Mouse (Mus musculus) embryonic facial prominence, embryonic 15.5 days (tissue): ENCODE results near the gene BC055324. TPM values are rescaled to one million over a fixed set of nuclear protein-coding genes. Genes with fewer than 3 reads are reported as not detected.

Source experiments
- ATAC-seq: fragments of 200-750 bp; cut with Nextera tagmentation; 2 replicates; pipeline ENCODE4 v1.8.0; 2017; ENCODE audit warnings: low read depth, moderate TSS enrichment; ENCODE audit not compliant: insufficient number of reproducible peaks, low FRiP score, low TSS enrichment
- H3K27ac ChIP-seq: fragments of 300-500 bp; sonication (generic); replicated peaks from 2 replicates; pipeline ENCODE4 v1.5.1; 2015; ENCODE audit warnings: mild to moderate bottlenecking, inconsistent platforms
- H3K27me3 ChIP-seq: fragments of 300-500 bp; sonication (generic); 2 replicates; pipeline ENCODE4 v1.6.1; 2015; ENCODE audit warnings: inconsistent platforms
- H3K36me3 ChIP-seq: fragments of 300-500 bp; sonication (generic); 2 replicates; pipeline ENCODE4 v1.6.1; 2015; ENCODE audit warnings: mild to moderate bottlenecking, inconsistent platforms
- H3K4me1 ChIP-seq: fragments of 300-500 bp; sonication (generic); 2 replicates; pipeline ENCODE4 v1.6.1; 2015; ENCODE audit warnings: inconsistent platforms
- H3K4me2 ChIP-seq: fragments of 300-500 bp; sonication (generic); replicated peaks from 2 replicates; pipeline ENCODE4 v1.6.1; 2015; ENCODE audit warnings: mild to moderate bottlenecking, inconsistent platforms
- H3K4me3 ChIP-seq: fragments of 300-500 bp; sonication (generic); replicated peaks from 2 replicates; pipeline ENCODE4 v1.5.1; 2015; ENCODE audit warnings: mild to moderate bottlenecking, inconsistent platforms
- H3K9ac ChIP-seq: fragments of 300-500 bp; sonication (generic); 2 replicates; pipeline ENCODE4 v1.6.1; 2015; ENCODE audit warnings: inconsistent platforms
- H3K9me3 ChIP-seq: fragments of 300-500 bp; sonication (generic); replicated peaks from 2 replicates; pipeline ENCODE4 v1.6.1; 2016; ENCODE audit warnings: inconsistent platforms
- WGBS: fragments of 180-500 bp; shearing (Covaris S2); methylation state at CpG from one replicate; pipeline ENCODE4 v1.1.7; 2015; 5-methylcytosine and 5-hydroxymethylcytosine counted together
- polyA plus RNA-seq: library from polyadenylated mRNA; unstranded; fragments of >200 nt; fragmentation: Nextera tagmentation; extraction: Ambion mirVana; gene quantifications from 2 replicates; pipeline ENCODE4 v1.2.1, GENCODE M21; 2015

The BC055324 gene
- polyA plus RNA-seq, 1 experiment from 2014 or later, result 17.0 TPM

GRCm38 (mm10) chr1:163908389-163908788 lies 86.2 kb downstream of the BC055324 start:
- Histone ChIP-seq H3K27me3 (no peaks in the 10 kb centered on the region), H3K4me1 (peaks cover 3% of the 10 kb centered on the region; the same call in 1 of the 2 replicates), H3K9me3 (no peaks in the 10 kb centered on the region), H3K4me3 (no peak overlapping the region), H3K9ac (no peak overlapping the region), H3K27ac (no peak overlapping the region), H3K4me2 (no peak overlapping the region), H3K36me3 (no peaks in the 10 kb centered on the region)
- ATAC-seq, result no peak
- 56% methylated on average over 11 of the region's 11 CpGs for WGBS

GRCm38 (mm10) chr1:163907007-163907811 lies 87.4 kb downstream of the BC055324 start:
- Histone ChIP-seq H3K9ac (no peak overlapping the region), H3K36me3 (no peaks in the 10 kb centered on the region), H3K4me2 (no peak overlapping the region), H3K27ac (peak overlapping the region; percentile 61), H3K4me3 (no peak overlapping the region), H3K27me3 (no peaks in the 10 kb centered on the region), H3K9me3 (no peaks in the 10 kb centered on the region), H3K4me1 (peaks cover 3% of the 10 kb centered on the region; the same call in 1 of the 2 replicates)
- WGBS, result 25% methylated on average over 4 of the region's 4 CpGs
- ATAC-seq, result peak; percentile 69

- H3K27ac ChIP-seq, result no peak overlapping the region
- WGBS, result 86% methylated on average over 3 of the region's 3 CpGs
- no peak for ATAC-seq
- no peaks in the 10 kb centered on the region for H3K9me3 ChIP-seq
- H3K36me3 ChIP-seq, result no peaks in the 10 kb centered on the region
- no peak overlapping the region for H3K4me3 ChIP-seq
- no peaks in the 10 kb centered on the region for H3K27me3 ChIP-seq
- no peak overlapping the region for H3K4me2 ChIP-seq
- H3K4me1 ChIP-seq, result peaks cover 3% of the 10 kb centered on the region; the same call in 1 of the 2 replicates
- H3K9ac ChIP-seq, result no peak overlapping the region
Observed at GRCm38 (mm10) chr1:163903411-163903810, 91.2 kb downstream of the BC055324 start.

DNA sequence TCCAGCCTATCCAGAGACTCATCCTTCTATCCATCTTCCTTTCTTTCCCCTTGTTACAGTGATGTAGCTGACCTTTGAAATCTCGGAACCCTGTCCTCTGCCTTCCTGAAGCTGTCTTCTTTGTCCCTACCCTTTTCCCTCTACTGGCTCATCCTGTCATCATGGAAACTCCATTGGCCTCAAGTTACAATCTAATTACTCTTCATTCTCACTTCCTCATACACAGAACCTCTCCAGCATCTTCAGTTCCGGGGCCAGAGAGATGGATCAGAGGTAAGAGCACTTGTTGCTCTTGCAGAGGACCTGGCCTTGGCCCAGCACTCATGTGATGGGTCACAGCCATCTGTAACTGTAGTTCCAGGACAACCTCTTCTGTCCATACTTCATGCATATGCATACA lies 94.4 kb downstream of the BC055324 start:
- no peak overlapping the region for H3K4me2 ChIP-seq
- no peak overlapping the region for H3K4me3 ChIP-seq
- no peaks in the 10 kb centered on the region for H3K9me3 ChIP-seq
- no peaks in the 10 kb centered on the region for H3K27me3 ChIP-seq
- 0 out of 2 replicates have a peak, but pooled peaks cover 10% of the 10 kb centered on the region for H3K4me1 ChIP-seq
- ATAC-seq, result no peak
- no peak overlapping the region for H3K27ac ChIP-seq
- H3K9ac ChIP-seq, result no peak overlapping the region
- WGBS, result 86% methylated on average over 2 of the region's 2 CpGs
- H3K36me3 ChIP-seq, result no peaks in the 10 kb centered on the region

DNA sequence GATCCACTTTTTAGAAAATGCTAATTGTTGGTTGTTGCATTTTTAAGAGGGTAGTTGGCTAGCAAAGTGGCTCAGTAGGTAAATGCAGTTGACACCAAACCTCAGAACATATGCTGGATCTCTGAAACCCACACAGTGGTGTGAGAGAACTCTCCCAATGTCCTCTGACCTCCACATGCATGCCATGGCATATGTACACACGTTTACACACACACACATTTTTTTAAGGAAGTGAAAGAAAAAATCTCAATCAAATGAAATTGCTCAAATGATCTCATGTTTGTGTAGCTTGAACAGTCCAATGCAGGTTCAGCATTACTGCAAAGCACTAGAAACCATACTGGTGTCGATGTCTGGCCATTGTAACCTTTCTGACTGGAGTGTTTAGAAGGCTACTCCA lies 95.0 kb downstream of the BC055324 start:
- ATAC-seq, result no peak
- H3K4me2 ChIP-seq, result no peak overlapping the region
- H3K4me1 ChIP-seq, result 0 out of 2 replicates have a peak, but pooled peaks cover 10% of the 10 kb centered on the region
- H3K27me3 ChIP-seq, result no peaks in the 10 kb centered on the region
- 83% methylated on average over 2 of the region's 2 CpGs for WGBS
- H3K9ac ChIP-seq, result no peak overlapping the region
- no peak overlapping the region for H3K27ac ChIP-seq
- no peak overlapping the region for H3K4me3 ChIP-seq
- H3K9me3 ChIP-seq, result no peaks in the 10 kb centered on the region
- H3K36me3 ChIP-seq, result no peaks in the 10 kb centered on the region

DNA sequence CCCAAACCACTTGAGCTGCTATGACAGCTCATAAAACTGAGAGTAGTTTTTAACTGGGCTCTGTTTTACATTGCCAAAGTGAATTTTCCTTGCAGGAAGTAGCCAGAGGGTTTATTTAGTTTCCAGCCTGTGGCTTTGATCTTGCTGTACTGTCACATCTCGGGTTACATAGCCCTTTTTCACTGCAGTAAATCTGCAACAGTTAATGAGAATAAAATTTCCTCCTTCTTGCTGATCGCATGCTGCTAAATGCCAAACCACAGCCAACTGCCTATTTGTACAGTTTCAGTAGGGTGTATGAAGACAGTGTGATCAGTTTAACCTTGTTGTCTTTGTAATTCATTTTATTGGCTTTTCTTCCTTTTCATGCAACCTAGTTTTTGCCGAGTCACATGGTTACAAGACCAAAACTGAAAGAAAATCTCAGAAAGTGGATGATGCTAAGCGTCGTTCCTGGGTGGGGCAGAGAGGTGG lies 96.3 kb downstream of the BC055324 start:
- H3K27me3 ChIP-seq, result no peaks in the 10 kb centered on the region
- H3K4me1 ChIP-seq, result peaks cover 13% of the 10 kb centered on the region; the same call in 1 of the 2 replicates
- H3K4me3 ChIP-seq, result no peak overlapping the region
- no peak overlapping the region for H3K9ac ChIP-seq
- ATAC-seq, result no peak
- WGBS, result 23% methylated on average over 5 of the region's 5 CpGs
- peak overlapping the region; percentile 22; the same call in 1 of the 2 replicates for H3K27ac ChIP-seq
- no peak overlapping the region for H3K4me2 ChIP-seq
- H3K9me3 ChIP-seq, result no peaks in the 10 kb centered on the region
- H3K36me3 ChIP-seq, result no peaks in the 10 kb centered on the region

Other genes starting within 250 kb of the BC055324 start
- gene Kifap3, start 215.2 kb downstream of the BC055324 start, polyA plus RNA-seq, result 36.5 and 38.6 TPM in 2 replicates
- 18.1 and 18.3 TPM in 2 replicates for gene Scyl3, start 65.7 kb downstream of the BC055324 start, polyA plus RNA-seq
- 8.5 and 9.3 TPM in 2 replicates for gene Mettl18, start 93 bp upstream of the BC055324 start, polyA plus RNA-seq
- gene Sele, start 53.4 kb upstream of the BC055324 start, polyA plus RNA-seq, result 0.17 and 0.45 TPM in 2 replicates
- 1.1 and 1.4 TPM in 2 replicates for gene Sell, start 67.2 kb upstream of the BC055324 start, polyA plus RNA-seq
- gene Selp, start 120.5 kb upstream of the BC055324 start, polyA plus RNA-seq, result 0.20 and 0.21 TPM in 2 replicates
- 0.11 and 0.26 TPM in 2 replicates for gene F5, start 157.0 kb upstream of the BC055324 start, polyA plus RNA-seq